Mouse (Mus musculus) embryonic facial prominence, embryonic 15.5 days (tissue): ENCODE results near the gene 1810010H24Rik. TPM values are rescaled to one million over a fixed set of nuclear protein-coding genes. Genes with fewer than 3 reads are reported as not detected.
"Not testable (repeated sequence)": the region's sequence is repeated elsewhere in the genome, so short reads cannot be mapped to it uniquely, and the experiment has no call there.

Experiments used
- ATAC-seq: fragments of 200-750 bp; cut with Nextera tagmentation; 2 replicates; pipeline ENCODE4 v1.8.0; 2017; ENCODE audit warnings: low read depth, moderate TSS enrichment; ENCODE audit not compliant: insufficient number of reproducible peaks, low FRiP score, low TSS enrichment
- H3K27ac ChIP-seq: fragments of 300-500 bp; sonication (generic); replicated peaks from 2 replicates; pipeline ENCODE4 v1.5.1; 2015; ENCODE audit warnings: mild to moderate bottlenecking, inconsistent platforms
- H3K27me3 ChIP-seq: fragments of 300-500 bp; sonication (generic); 2 replicates; pipeline ENCODE4 v1.6.1; 2015; ENCODE audit warnings: inconsistent platforms
- H3K36me3 ChIP-seq: fragments of 300-500 bp; sonication (generic); 2 replicates; pipeline ENCODE4 v1.6.1; 2015; ENCODE audit warnings: mild to moderate bottlenecking, inconsistent platforms
- H3K4me1 ChIP-seq: fragments of 300-500 bp; sonication (generic); 2 replicates; pipeline ENCODE4 v1.6.1; 2015; ENCODE audit warnings: inconsistent platforms
- H3K4me2 ChIP-seq: fragments of 300-500 bp; sonication (generic); replicated peaks from 2 replicates; pipeline ENCODE4 v1.6.1; 2015; ENCODE audit warnings: mild to moderate bottlenecking, inconsistent platforms
- H3K4me3 ChIP-seq: fragments of 300-500 bp; sonication (generic); replicated peaks from 2 replicates; pipeline ENCODE4 v1.5.1; 2015; ENCODE audit warnings: mild to moderate bottlenecking, inconsistent platforms
- H3K9ac ChIP-seq: fragments of 300-500 bp; sonication (generic); 2 replicates; pipeline ENCODE4 v1.6.1; 2015; ENCODE audit warnings: inconsistent platforms
- H3K9me3 ChIP-seq: fragments of 300-500 bp; sonication (generic); replicated peaks from 2 replicates; pipeline ENCODE4 v1.6.1; 2016; ENCODE audit warnings: inconsistent platforms
- WGBS: fragments of 180-500 bp; shearing (Covaris S2); methylation state at CpG from one replicate; pipeline ENCODE4 v1.1.7; 2015; 5-methylcytosine and 5-hydroxymethylcytosine counted together
- polyA plus RNA-seq: library from polyadenylated mRNA; unstranded; fragments of >200 nt; fragmentation: Nextera tagmentation; extraction: Ambion mirVana; gene quantifications from 2 replicates; pipeline ENCODE4 v1.2.1, GENCODE M21; 2015

Gene 1810010H24Rik
- polyA plus RNA-seq, 1 experiment from 2014 or later = 4.7 TPM

DNA sequence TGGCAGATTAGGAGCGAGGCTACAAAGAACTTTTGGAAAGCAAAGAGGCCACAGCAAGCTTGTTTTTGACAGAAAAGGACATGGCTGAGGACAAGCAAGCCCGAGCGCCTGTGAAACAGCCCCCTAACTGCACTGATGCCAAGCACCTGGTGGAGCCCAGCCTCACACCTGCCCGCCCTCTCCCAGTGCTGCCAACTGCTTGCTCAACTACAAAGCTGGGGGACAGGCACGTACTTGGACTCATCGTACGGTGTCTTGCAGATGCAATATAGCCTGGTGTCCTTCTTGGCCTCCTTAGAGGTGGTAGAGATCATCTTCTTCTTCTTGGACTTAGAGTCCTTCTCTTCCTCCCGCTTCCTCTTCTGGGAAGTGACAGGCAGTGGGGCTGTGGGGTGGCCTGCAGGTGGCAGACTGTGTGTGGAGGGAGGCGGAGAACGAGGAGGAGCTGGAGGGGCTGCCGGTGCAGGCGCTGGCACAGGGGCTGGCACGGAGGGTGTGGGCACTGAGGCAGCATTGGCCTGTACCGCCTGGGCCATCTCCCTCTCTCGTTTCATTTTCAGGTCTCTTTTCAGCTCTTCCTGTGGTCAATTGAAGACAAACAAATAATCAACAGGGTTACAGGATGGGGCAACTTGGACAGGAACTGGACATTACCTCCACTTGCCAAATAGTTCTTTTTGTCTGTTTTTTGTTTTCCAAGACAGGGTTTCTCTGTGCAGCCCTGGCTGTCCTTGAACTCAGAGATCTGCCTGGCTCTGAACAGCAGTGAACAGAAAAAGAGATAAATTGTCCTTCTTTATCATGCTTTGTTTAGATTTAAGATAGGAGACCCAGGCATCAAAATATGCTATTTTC is 21.5 kb downstream of the 1810010H24Rik start:
- Histone ChIP-seq H3K27me3 (no peaks in the 10 kb centered on the region), H3K4me3 (no peak overlapping the region), H3K4me2 (no peak overlapping the region), H3K9me3 (no peaks in the 10 kb centered on the region), H3K4me1 (no peaks in the 10 kb centered on the region), H3K36me3 (peaks cover 50% of the 10 kb centered on the region), H3K27ac (no peak overlapping the region), H3K9ac (no peak overlapping the region)
- no peak for ATAC-seq
- WGBS = 87% methylated on average over 15 of the region's 15 CpGs

GRCm38 (mm10) chr11:107054870-107055269 is 29.4 kb downstream of the 1810010H24Rik start:
- no peak for ATAC-seq
- 92% methylated on average over 6 of the region's 6 CpGs for WGBS
- Histone ChIP-seq H3K9ac (no peak overlapping the region), H3K27me3 (no peaks in the 10 kb centered on the region), H3K27ac (no peak overlapping the region), H3K4me2 (no peak overlapping the region), H3K4me1 (no peaks in the 10 kb centered on the region), H3K36me3 (peaks cover 82% of the 10 kb centered on the region), H3K4me3 (no peak overlapping the region), H3K9me3 (no peaks in the 10 kb centered on the region)

GRCm38 (mm10) chr11:107057391-107057790 is 31.9 kb downstream of the 1810010H24Rik start:
- H3K27ac ChIP-seq = no peak overlapping the region
- no peak overlapping the region for H3K4me2 ChIP-seq
- no peak overlapping the region for H3K9ac ChIP-seq
- ATAC-seq = no peak
- H3K9me3 ChIP-seq = no peaks in the 10 kb centered on the region
- H3K4me3 ChIP-seq = no peak overlapping the region
- 90% methylated on average over 6 of the region's 6 CpGs for WGBS
- H3K4me1 ChIP-seq = no peaks in the 10 kb centered on the region
- no peaks in the 10 kb centered on the region for H3K27me3 ChIP-seq
- H3K36me3 ChIP-seq = peaks cover 94% of the 10 kb centered on the region

DNA sequence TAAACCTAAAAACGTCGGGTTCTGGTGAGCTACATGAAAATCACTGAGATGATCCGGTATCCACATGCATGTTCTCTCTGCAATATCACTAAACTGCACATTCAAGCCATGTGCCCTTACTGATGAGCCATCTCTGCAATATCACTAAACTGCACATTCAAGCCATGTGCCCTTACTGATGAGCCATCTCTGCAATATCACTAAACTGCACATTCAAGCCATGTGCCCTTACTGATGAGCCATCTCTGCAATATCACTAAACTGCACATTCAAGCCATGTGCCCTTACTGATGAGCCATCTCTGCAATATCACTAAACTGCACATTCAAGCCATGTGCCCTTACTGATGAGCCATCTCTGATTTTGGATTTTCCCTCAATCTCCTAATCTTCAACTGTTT is 34.2 kb downstream of the 1810010H24Rik start:
- ATAC-seq, H3K4me1 ChIP-seq, H3K27me3 ChIP-seq, H3K9ac ChIP-seq, H3K27ac ChIP-seq, H3K4me2 ChIP-seq, H3K9me3 ChIP-seq, H3K4me3 ChIP-seq: not testable (repeated sequence)
- H3K36me3 ChIP-seq = peaks cover 91% of the 10 kb centered on the region
- WGBS = 94% methylated on average over 3 of the region's 3 CpGs

DNA sequence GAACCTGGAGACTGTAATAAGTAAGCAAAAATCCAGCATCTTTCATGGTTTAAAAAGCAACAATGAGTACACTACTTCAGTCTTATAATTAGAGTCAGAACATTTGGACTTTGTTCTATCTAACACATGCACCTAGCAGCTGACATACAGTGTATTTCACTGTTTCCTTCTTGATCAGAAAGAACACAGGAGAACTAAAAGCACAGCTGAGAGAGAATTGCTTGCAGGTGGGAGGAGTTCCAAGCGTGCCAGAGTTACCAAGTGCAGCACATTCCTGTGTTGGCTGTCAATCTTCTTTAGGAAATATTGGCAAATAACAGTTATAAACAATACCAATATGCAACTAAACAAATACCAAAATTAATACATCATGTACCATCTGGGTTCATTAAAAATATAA is 35.5 kb downstream of the 1810010H24Rik start:
- no peak overlapping the region for H3K4me3 ChIP-seq
- WGBS = 56% methylated on average over 1 of the region's 1 CpGs
- no peak for ATAC-seq

GRCm38 (mm10) chr11:107063067-107063466 is 37.6 kb downstream of the 1810010H24Rik start:
- Histone ChIP-seq H3K9me3 (no peaks in the 10 kb centered on the region), H3K36me3 (peaks cover 92% of the 10 kb centered on the region), H3K27me3 (no peaks in the 10 kb centered on the region), H3K27ac (no peak overlapping the region), H3K4me2 (no peak overlapping the region), H3K9ac (no peak overlapping the region), H3K4me1 (no peaks in the 10 kb centered on the region), H3K4me3 (no peak overlapping the region)
- ATAC-seq = no peak
- 82% methylated on average over 3 of the region's 3 CpGs for WGBS

More for the DNA sequence above, 35.5 kb downstream of the 1810010H24Rik start:
- Histone ChIP-seq H3K9me3 (no peaks in the 10 kb centered on the region), H3K4me2 (no peak overlapping the region), H3K9ac (no peak overlapping the region), H3K4me1 (no peaks in the 10 kb centered on the region), H3K27ac (no peak overlapping the region), H3K27me3 (no peaks in the 10 kb centered on the region), H3K36me3 (peaks cover 91% of the 10 kb centered on the region)

- WGBS = 90% methylated on average over 1 of the region's 1 CpGs
- no peak for ATAC-seq
These were observed 39.1 kb downstream of the 1810010H24Rik start for GRCm38 (mm10) chr11:107064590-107064989.

GRCm38 (mm10) chr11:107065216-107065785 is 39.8 kb downstream of the 1810010H24Rik start:
- Histone ChIP-seq H3K9ac (no peak overlapping the region), H3K27ac (no peak overlapping the region), H3K27me3 (no peaks in the 10 kb centered on the region), H3K4me3 (no peak overlapping the region), H3K36me3 (peaks cover 82% of the 10 kb centered on the region), H3K9me3 (no peaks in the 10 kb centered on the region), H3K4me1 (no peaks in the 10 kb centered on the region), H3K4me2 (no peak overlapping the region)
- 93% methylated on average over 11 of the region's 11 CpGs for WGBS
- no peak for ATAC-seq

More at GRCm38 (mm10) chr11:107064590-107064989, 39.1 kb downstream of the 1810010H24Rik start:
- Histone ChIP-seq H3K27me3 (no peaks in the 10 kb centered on the region), H3K9me3 (no peaks in the 10 kb centered on the region), H3K36me3 (peaks cover 80% of the 10 kb centered on the region), H3K4me2 (no peak overlapping the region), H3K4me3 (no peak overlapping the region), H3K9ac (no peak overlapping the region), H3K4me1 (no peaks in the 10 kb centered on the region), H3K27ac (no peak overlapping the region)

Other genes with a start within 250 kb of the 1810010H24Rik start
- 12.7 and 13.8 TPM in 2 replicates for gene Polg2, start 246.1 kb upstream of the 1810010H24Rik start, polyA plus RNA-seq
- 297 and 314 TPM in 2 replicates for gene Ddx5, start 236.5 kb upstream of the 1810010H24Rik start, polyA plus RNA-seq
- gene Cep95, start 236.4 kb upstream of the 1810010H24Rik start, polyA plus RNA-seq = 23.1 and 23.6 TPM in 2 replicates
- gene Smurf2, start 105.0 kb upstream of the 1810010H24Rik start, polyA plus RNA-seq = 13.1 and 13.2 TPM in 2 replicates
- 244 and 280 TPM in 2 replicates for gene Kpna2, start 26.1 kb upstream of the 1810010H24Rik start, polyA plus RNA-seq
- gene Bptf, start 106.4 kb downstream of the 1810010H24Rik start, polyA plus RNA-seq = 29.5 and 34.0 TPM in 2 replicates
- 42.9 and 43.5 TPM in 2 replicates for gene Nol11, start 163.7 kb downstream of the 1810010H24Rik start, polyA plus RNA-seq